Mouse (Mus musculus): ENCODE measurements around the gene Rnf11.

GRCm38 (mm10) chr4:109476554-109477014 lies 7.9 kb downstream of the Rnf11 start:
- TF ChIP-seq CTCF (IDR thresholded peaks at IDR 0.05; ENCODE audit: extremely low read depth, insufficient read length, insufficient replicate concordance, low read depth, low read length), result no peak
- TF ChIP-seq POLR2A (IDR thresholded peaks at IDR 0.05; ENCODE audit: low read depth, low read length), result peak; percentile 84

Measured in small intestine, adult 2 months (tissue).